Mouse (Mus musculus) megakaryocyte, embryonic 14.5 days (primary cell): ENCODE data around the gene Olfr223. TPM values are rescaled to one million over a fixed set of nuclear protein-coding genes. Genes with fewer than 3 reads are reported as not detected.
"Not testable (repeated sequence)": the region's sequence is repeated elsewhere in the genome, so short reads cannot be mapped to it uniquely, and the experiment has no call there.

ENCODE experiments used
- H3K27me3 ChIP-seq: replicated peaks from 2 replicates; pipeline ENCODE3; 2012; ENCODE audit warnings: inconsistent platforms
- H3K36me3 ChIP-seq: replicated peaks from 2 replicates; pipeline ENCODE3; 2012; ENCODE audit warnings: low read length, inconsistent platforms, mixed read lengths
- H3K4me1 ChIP-seq: 2 replicates; pipeline ENCODE4 v1.6.1; 2012; ENCODE audit warnings: inconsistent platforms
- H3K4me3 ChIP-seq: replicated peaks from 2 replicates; pipeline ENCODE3; 2012; ENCODE audit warnings: moderate library complexity, mild to moderate bottlenecking, inconsistent platforms
- H3K9me3 ChIP-seq: 2 replicates; pipeline ENCODE4 v1.6.1; 2012; ENCODE audit warnings: inconsistent platforms
- FLI1 ChIP-seq: IDR thresholded peaks from 2 replicates; pipeline ENCODE4 v1.6.1; 2012; ENCODE audit warnings: low read length, inconsistent platforms, mixed read lengths
- GATA1 ChIP-seq: IDR thresholded peaks from 3 replicates; pipeline ENCODE4 v1.6.1; 2012; ENCODE audit warnings: mixed read lengths, low read length, inconsistent platforms, borderline replicate concordance
- polyA plus RNA-seq: library from polyadenylated mRNA; stranded (reverse); fragments of >175 nt; gene quantifications from 2 replicates; pipeline ENCODE4 v1.2.3, GENCODE M21; 2012; ENCODE audit warnings: low replicate concordance; ENCODE audit not compliant: insufficient read depth

Olfr223 gene
- polyA plus RNA-seq, 1 experiment = not detected

GRCm38 (mm10) chr11:59629871-59630270, 36.8 kb upstream of the Olfr223 start:
- Histone ChIP-seq H3K4me1 (peaks cover 22% of the 10 kb centered on the region), H3K27me3 (peaks cover 41% of the 10 kb centered on the region), H3K4me3 (no peak overlapping the region), H3K36me3 (no peaks in the 10 kb centered on the region), H3K9me3 (no peaks in the 10 kb centered on the region)
- TF ChIP-seq GATA1 (no peak), FLI1 (no peak)

- Histone ChIP-seq H3K27me3 (peaks cover 33% of the 10 kb centered on the region), H3K4me1 (peaks cover 18% of the 10 kb centered on the region), H3K36me3 (no peaks in the 10 kb centered on the region), H3K9me3 (no peaks in the 10 kb centered on the region), H3K4me3 (no peak overlapping the region)
- TF ChIP-seq GATA1 (no peak), FLI1 (no peak)
Observed at GRCm38 (mm10) chr11:59628177-59628576, 35.1 kb upstream of the Olfr223 start.

- no peaks in the 10 kb centered on the region for H3K36me3 ChIP-seq
- TF ChIP-seq GATA1 (no peak), FLI1 (no peak)
- peaks cover 12% of the 10 kb centered on the region for H3K4me1 ChIP-seq
- no peaks in the 10 kb centered on the region for H3K9me3 ChIP-seq
- H3K27me3 ChIP-seq = peaks cover 23% of the 10 kb centered on the region
- H3K4me3 ChIP-seq = no peak overlapping the region
Observed at GRCm38 (mm10) chr11:59626192-59626591, 33.1 kb upstream of the Olfr223 start.

GRCm38 (mm10) chr11:59624017-59624630, 31.0 kb upstream of the Olfr223 start:
- Histone ChIP-seq H3K9me3 (no peaks in the 10 kb centered on the region), H3K4me1 (peaks cover 12% of the 10 kb centered on the region), H3K27me3 (peaks cover 7% of the 10 kb centered on the region), H3K36me3 (no peaks in the 10 kb centered on the region), H3K4me3 (no peak overlapping the region)
- no peak for TF ChIP-seq GATA1
- no peak for TF ChIP-seq FLI1

GRCm38 (mm10) chr11:59622214-59622613, 29.1 kb upstream of the Olfr223 start:
- H3K36me3 ChIP-seq = no peaks in the 10 kb centered on the region
- no peak overlapping the region for H3K4me3 ChIP-seq
- H3K9me3 ChIP-seq = no peaks in the 10 kb centered on the region
- peaks cover 14% of the 10 kb centered on the region for H3K27me3 ChIP-seq
- TF ChIP-seq GATA1 (no peak), FLI1 (no peak)
- peaks cover 12% of the 10 kb centered on the region for H3K4me1 ChIP-seq

GRCm38 (mm10) chr11:59616986-59617385, 23.9 kb upstream of the Olfr223 start:
- not testable (repeated sequence) for H3K9me3 ChIP-seq, H3K4me1 ChIP-seq, H3K36me3 ChIP-seq, H3K4me3 ChIP-seq
- peaks cover 28% of the 10 kb centered on the region for H3K27me3 ChIP-seq

- peaks cover 38% of the 10 kb centered on the region for H3K27me3 ChIP-seq
- H3K4me1 ChIP-seq = no peaks in the 10 kb centered on the region
Observed at GRCm38 (mm10) chr11:59614120-59614519, 21.0 kb upstream of the Olfr223 start.

GRCm38 (mm10) chr11:59611646-59612045, 18.6 kb upstream of the Olfr223 start:
- no peak overlapping the region for H3K4me3 ChIP-seq
- no peaks in the 10 kb centered on the region for H3K9me3 ChIP-seq
- H3K36me3 ChIP-seq = no peaks in the 10 kb centered on the region
- peaks cover 26% of the 10 kb centered on the region for H3K27me3 ChIP-seq
- TF ChIP-seq FLI1 (no peak), GATA1 (no peak)
- H3K4me1 ChIP-seq = no peaks in the 10 kb centered on the region

More at GRCm38 (mm10) chr11:59614120-59614519, 21.0 kb upstream of the Olfr223 start:
- Histone ChIP-seq H3K4me3 (no peak overlapping the region), H3K9me3 (no peaks in the 10 kb centered on the region), H3K36me3 (no peaks in the 10 kb centered on the region)
- TF ChIP-seq FLI1 (no peak), GATA1 (no peak)

GRCm38 (mm10) chr11:59602287-59602686, 9.2 kb upstream of the Olfr223 start:
- no peaks in the 10 kb centered on the region for H3K4me1 ChIP-seq
- TF ChIP-seq GATA1 (no peak), FLI1 (no peak)
- no peaks in the 10 kb centered on the region for H3K36me3 ChIP-seq

GRCm38 (mm10) chr11:59600872-59601271, 7.8 kb upstream of the Olfr223 start:
- H3K27me3 ChIP-seq = peaks cover 45% of the 10 kb centered on the region
- TF ChIP-seq FLI1 = no peak
- no peak for TF ChIP-seq GATA1
- H3K36me3 ChIP-seq = no peaks in the 10 kb centered on the region
- H3K9me3 ChIP-seq = no peaks in the 10 kb centered on the region
- no peak overlapping the region for H3K4me3 ChIP-seq
- no peaks in the 10 kb centered on the region for H3K4me1 ChIP-seq

More at GRCm38 (mm10) chr11:59602287-59602686, 9.2 kb upstream of the Olfr223 start:
- Histone ChIP-seq H3K4me3 (no peak overlapping the region), H3K27me3 (peaks cover 40% of the 10 kb centered on the region), H3K9me3 (no peaks in the 10 kb centered on the region)

GRCm38 (mm10) chr11:59599211-59599610, 6.1 kb upstream of the Olfr223 start:
- no peak overlapping the region for H3K4me3 ChIP-seq
- peaks cover 58% of the 10 kb centered on the region for H3K27me3 ChIP-seq
- H3K4me1 ChIP-seq = no peaks in the 10 kb centered on the region

More at GRCm38 (mm10) chr11:59599211-59599610, 6.1 kb upstream of the Olfr223 start:
- Histone ChIP-seq H3K9me3 (no peaks in the 10 kb centered on the region), H3K36me3 (no peaks in the 10 kb centered on the region)
- no peak for TF ChIP-seq FLI1
- no peak for TF ChIP-seq GATA1
